Comparison of ENCODE assay signal across 8 mouse cellular contexts in genomic region chr2:58324118-58324901, GRCm38 (mm10). TPM values are rescaled to one million over a fixed set of nuclear protein-coding genes. Genes with fewer than 3 reads are reported as not detected.
DNase-seq lines count a peak whose midpoint lies in the region; ATAC-seq and TF ChIP-seq lines count a peak whose summit lies in the region.

No protein-coding gene starts in this region.

- peak; percentile 39 for DNase-seq in testis, postnatal 10 days (ENCODE audit: low spot score)
- DNase-seq in testis, postnatal 14 days (ENCODE audit: low spot score): no peak
- DNase-seq in cerebellum, postnatal 25 days: peak; percentile 57 to 67
- peak; percentile 79 to 84 for DNase-seq in layer of hippocampus, adult 2 months (ENCODE audit: low spot score in 2 of 2)
- peak; percentile 40 for DNase-seq in thymus, adult 2 months

- no peaks in the 10 kb centered on the region for H3K9me3 ChIP-seq in liver, embryonic 16.5 days (replicated peaks; ENCODE audit: control insufficient read depth, low read length)
- no peaks in the 10 kb centered on the region for H3K9me3 ChIP-seq in neural tube, embryonic 12.5 days

- H3K36me3 ChIP-seq in liver, embryonic 16.5 days (ENCODE audit: control insufficient read depth, insufficient read depth): no peaks in the 10 kb centered on the region
- no peaks in the 10 kb centered on the region for H3K36me3 ChIP-seq in neural tube, embryonic 12.5 days
- no peaks in the 10 kb centered on the region for H3K36me3 ChIP-seq in thymus, adult 2 months (ENCODE audit: control insufficient read depth, insufficient read depth, low read length)

- no peak for TF ChIP-seq POLR2A in thymus, adult 2 months (IDR thresholded peaks at IDR 0.05; ENCODE audit: control insufficient read depth, extremely low read depth, insufficient read depth, low read length, poor library complexity)

- peak overlapping the region; percentile 42 for H3K4me2 ChIP-seq in liver, embryonic 16.5 days (ENCODE audit: low read depth, low read length)
- peak overlapping the region; percentile 77 for H3K4me2 ChIP-seq in neural tube, embryonic 12.5 days (replicated peaks)

- ATAC-seq in granulocyte monocyte progenitor cell, adult 5-6 weeks (replicated peaks; ENCODE audit: poor library complexity, severe bottlenecking): peak; percentile 89
- no peak for ATAC-seq in liver, embryonic 16.5 days (ENCODE audit: low read depth)
- ATAC-seq in neural tube, embryonic 12.5 days (ENCODE audit: low FRiP score, low read depth): peak; percentile 94

- H3K4me3 ChIP-seq in layer of hippocampus, adult 2 months: peak overlapping the region; percentile 23; the same call in 1 of the 2 replicates
- peak overlapping the region; percentile 32 for H3K4me3 ChIP-seq in liver, embryonic 16.5 days (ENCODE audit: low read depth, low read length)
- peak overlapping the region; percentile 41 for H3K4me3 ChIP-seq in neural tube, embryonic 12.5 days
- H3K4me3 ChIP-seq in thymus, adult 2 months (ENCODE audit: control insufficient read depth, insufficient read depth, low read length): peak overlapping the region; percentile 38

- WGBS in liver, embryonic 16.5 days (ENCODE audit: insufficient replicate concordance): 6% methylated on average over 23 of the region's 23 CpGs
- 13% methylated on average over 23 of the region's 23 CpGs for WGBS in neural tube, embryonic 12.5 days
- 10% methylated on average over 23 of the region's 23 CpGs for WGBS in thymus, adult 2 months

- H3K27ac ChIP-seq in layer of hippocampus, adult 2 months: peak overlapping the region; percentile 67; the same call in 1 of the 2 replicates
- no peak overlapping the region for H3K27ac ChIP-seq in liver, embryonic 16.5 days (ENCODE audit: low read length)
- no peak overlapping the region for H3K27ac ChIP-seq in neural tube, embryonic 12.5 days
- H3K27ac ChIP-seq in thymus, adult 2 months (ENCODE audit: control insufficient read depth, insufficient read depth, low read length): no peak overlapping the region

- no peaks in the 10 kb centered on the region for H3K27me3 ChIP-seq in liver, embryonic 16.5 days (ENCODE audit: control insufficient read depth, insufficient read depth, low read depth, low read length)
- no peaks in the 10 kb centered on the region; the same call in 1 of the 2 replicates for H3K27me3 ChIP-seq in neural tube, embryonic 12.5 days (replicated peaks)
- H3K27me3 ChIP-seq in thymus, adult 2 months (ENCODE audit: control insufficient read depth, insufficient read depth, low read length): no peaks in the 10 kb centered on the region

- H3K9ac ChIP-seq in liver, embryonic 16.5 days (ENCODE audit: low read depth, low read length): no peak overlapping the region
- peak overlapping the region; percentile 75 for H3K9ac ChIP-seq in neural tube, embryonic 12.5 days

- TF ChIP-seq CTCF in layer of hippocampus, adult 2 months (conservative IDR thresholded peaks at IDR 0.05): peak; percentile 73
- peak; percentile 81 for TF ChIP-seq CTCF in thymus, adult 2 months (IDR thresholded peaks at IDR 0.05; ENCODE audit: borderline replicate concordance, control insufficient read depth, extremely low read depth, insufficient read depth, low read length, poor library complexity)

- H3K4me1 ChIP-seq in liver, embryonic 16.5 days (ENCODE audit: control insufficient read depth, low read depth, low read length): no peaks in the 10 kb centered on the region
- no peaks in the 10 kb centered on the region for H3K4me1 ChIP-seq in neural tube, embryonic 12.5 days
- H3K4me1 ChIP-seq in thymus, adult 2 months (replicated peaks; ENCODE audit: control insufficient read depth, insufficient read depth, low read length): peaks cover 6% of the 10 kb centered on the region; the same call in 1 of the 2 replicates

RNA-seq across cellular contexts. Expression of gene Acvr1c, which starts 33.4 kb away (rescaled TPM):
- not detected in 2 replicates for total RNA-seq in granulocyte monocyte progenitor cell, adult 5-6 weeks (2014; fragmentation: Nextera tagmentation)
- not detected in 2 replicates for total RNA-seq in granulocyte monocyte progenitor cell, adult 5-6 weeks (2017)
- total RNA-seq in layer of hippocampus, adult 2 months (2021): 10 to 100 TPM; 14.7 to 15.8 TPM
- 0.02 and 0.06 TPM in 2 replicates for polyA plus RNA-seq in liver, embryonic 16.5 days (2015; fragmentation: Nextera tagmentation; extraction: Ambion mirVana)
- polyA plus RNA-seq in neural tube, embryonic 12.5 days (2016; fragmentation: Nextera tagmentation; extraction: Ambion mirVana): 0.20 TPM in 2 replicates
- polyA plus RNA-seq in thymus, adult 2 months (2012; rRNA removed): 0.42 and 0.63 TPM in 2 replicates
